Mouse (Mus musculus) stomach, postnatal 0 days (tissue): ENCODE data around the gene Hnrnpul1. TPM values are rescaled to one million over a fixed set of nuclear protein-coding genes. Genes with fewer than 3 reads are reported as not detected.
A peak's percentile ranks its signal among the peaks of the same experiment; 100 is the strongest.

Source experiments
- ATAC-seq: fragments of 200-750 bp; cut with Nextera tagmentation; 2 replicates; pipeline ENCODE4 v1.8.0; 2017; ENCODE audit not compliant: low FRiP score, low TSS enrichment
- DNase-seq: peaks from one replicate; pipeline ENCODE4 v3.0.0-alpha.2; 2016; ENCODE audit warnings: low spot score
- H3K27ac ChIP-seq: fragments of 300-500 bp; sonication (generic); replicated peaks from 2 replicates; pipeline ENCODE4 v1.5.1; 2014; ENCODE audit warnings: mild to moderate bottlenecking, control low read depth
- H3K27me3 ChIP-seq: fragments of 300-500 bp; sonication (generic); 2 replicates; pipeline ENCODE4 v1.6.1; 2014; ENCODE audit warnings: low read length; ENCODE audit not compliant: control insufficient read depth, insufficient read depth
- H3K36me3 ChIP-seq: fragments of 300-500 bp; sonication (generic); 2 replicates; pipeline ENCODE4 v1.6.1; 2014; ENCODE audit warnings: low read length, mixed read lengths; ENCODE audit not compliant: control insufficient read depth, insufficient read depth
- H3K4me1 ChIP-seq: fragments of 300-500 bp; sonication (generic); replicated peaks from 2 replicates; pipeline ENCODE4 v1.6.1; 2014; ENCODE audit warnings: antibody characterized with exemption; ENCODE audit not compliant: control insufficient read depth, insufficient read depth
- H3K4me2 ChIP-seq: fragments of 300-500 bp; sonication (generic); replicated peaks from 2 replicates; pipeline ENCODE4 v1.6.1; 2014; ENCODE audit warnings: low read depth, mild to moderate bottlenecking, control low read depth, moderate library complexity
- H3K4me3 ChIP-seq: fragments of 300-500 bp; sonication (generic); 2 replicates; pipeline ENCODE4 v1.5.1; 2014; ENCODE audit warnings: low read depth, low read length, control low read depth
- H3K9ac ChIP-seq: fragments of 300-500 bp; sonication (generic); 2 replicates; pipeline ENCODE4 v1.6.1; 2014; ENCODE audit warnings: mild to moderate bottlenecking, low read length, control low read depth, mixed read lengths
- H3K9me3 ChIP-seq: fragments of 300-500 bp; sonication (generic); 2 replicates; pipeline ENCODE4 v1.6.1; 2016; ENCODE audit warnings: low read length; ENCODE audit not compliant: control insufficient read depth
- CTCF ChIP-seq: IDR thresholded peaks from 2 replicates; pipeline ENCODE4 v1.5.1; 2016; ENCODE audit warnings: antibody characterized with exemption, low read depth, mild to moderate bottlenecking, moderate library complexity
- EP300 ChIP-seq: optimal IDR thresholded peaks from 2 replicates; pipeline ENCODE3; 2016; ENCODE audit warnings: antibody characterized with exemption
- WGBS: fragments of 180-500 bp; shearing (Covaris S2); extraction: QIAGEN DNeasy Blood & Tissue Kit; methylation state at CpG from one replicate; pipeline ENCODE4 v1.1.7; 2014; 5-methylcytosine and 5-hydroxymethylcytosine counted together
- polyA plus RNA-seq: library from polyadenylated mRNA; unstranded; fragments of >200 nt; fragmentation: Nextera tagmentation; extraction: Ambion mirVana; gene quantifications from 2 replicates; pipeline ENCODE4 v1.2.1, GENCODE M21; 2015

Gene Hnrnpul1
- polyA plus RNA-seq, 1 experiment from 2014 or later: 27.5 TPM

- peak overlapping the region; percentile 63 for H3K9ac ChIP-seq
- TF ChIP-seq EP300 (no peak), CTCF (peak; percentile 87)
- peak overlapping the region; percentile 99 for H3K27ac ChIP-seq
- under 1% methylated on average over 18 of the region's 18 CpGs for WGBS
- H3K4me2 ChIP-seq: peak overlapping the region; percentile 79
- H3K27me3 ChIP-seq: no peaks in the 10 kb centered on the region
- peak; percentile 62 for ATAC-seq
- DNase-seq: peak; percentile 90
- peak overlapping the region; percentile 94 for H3K4me3 ChIP-seq
- H3K4me1 ChIP-seq: 0 out of 2 replicates have a peak, but pooled peaks cover 3% of the 10 kb centered on the region
- no peaks in the 10 kb centered on the region for H3K9me3 ChIP-seq
- H3K36me3 ChIP-seq: peaks cover 3% of the 10 kb centered on the region; the same call in 1 of the 2 replicates
Measured at GRCm38 (mm10) chr7:25756011-25756410, 1.5 kb upstream of the Hnrnpul1 start.

DNA sequence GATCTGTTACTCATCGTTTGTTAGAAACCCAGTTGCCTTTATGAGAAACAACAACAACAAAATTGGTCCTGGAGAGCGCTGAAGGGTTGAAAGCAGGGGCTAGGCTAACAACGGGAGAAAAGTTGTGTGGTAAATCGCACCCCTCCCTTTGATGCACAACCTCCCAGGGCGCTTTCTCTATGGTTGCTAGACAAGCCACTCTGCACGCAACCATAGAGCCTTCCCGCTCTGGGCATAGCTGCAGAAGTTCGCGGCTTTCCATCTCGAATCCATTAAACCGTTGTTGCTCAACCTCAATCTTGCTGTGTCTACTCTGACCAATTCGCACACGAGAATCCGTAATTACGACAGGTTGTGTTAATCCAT is 894 bp upstream of the Hnrnpul1 start:
- peak; percentile 58 for ATAC-seq
- WGBS: under 1% methylated on average over 15 of the region's 15 CpGs

GRCm38 (mm10) chr7:25754439-25754737 is 169 bp downstream of the Hnrnpul1 start:
- Histone ChIP-seq H3K9ac (peak overlapping the region; percentile 99), H3K9me3 (no peaks in the 10 kb centered on the region), H3K36me3 (peaks cover 3% of the 10 kb centered on the region; the same call in 1 of the 2 replicates), H3K27ac (peak overlapping the region; percentile 99), H3K27me3 (no peaks in the 10 kb centered on the region), H3K4me3 (peak overlapping the region; percentile 94), H3K4me1 (0 out of 2 replicates have a peak, but pooled peaks cover 3% of the 10 kb centered on the region), H3K4me2 (peak overlapping the region; percentile 80)
- DNase-seq (no peak), ATAC-seq (no peak)
- WGBS: under 1% methylated on average over 30 of the region's 30 CpGs
- TF ChIP-seq CTCF: peak; percentile 63
- no peak for TF ChIP-seq EP300

More for the DNA sequence above, 894 bp upstream of the Hnrnpul1 start:
- Histone ChIP-seq H3K4me2 (peak overlapping the region; percentile 79), H3K9me3 (no peaks in the 10 kb centered on the region), H3K36me3 (peaks cover 3% of the 10 kb centered on the region), H3K27me3 (no peaks in the 10 kb centered on the region), H3K9ac (peak overlapping the region; percentile 63), H3K27ac (peak overlapping the region; percentile 99), H3K4me3 (peak overlapping the region; percentile 94), H3K4me1 (0 out of 2 replicates have a peak, but pooled peaks cover 3% of the 10 kb centered on the region)
- peak; percentile 76 for DNase-seq
- TF ChIP-seq CTCF (no peak), EP300 (no peak)

- Histone ChIP-seq H3K4me2 (peak overlapping the region; percentile 80), H3K36me3 (peaks cover 7% of the 10 kb centered on the region), H3K9ac (peak overlapping the region; percentile 99), H3K4me1 (0 out of 2 replicates have a peak, but pooled peaks cover 3% of the 10 kb centered on the region), H3K27me3 (no peaks in the 10 kb centered on the region), H3K9me3 (no peaks in the 10 kb centered on the region), H3K27ac (peak overlapping the region; percentile 99), H3K4me3 (peak overlapping the region; percentile 94)
- ATAC-seq (peak; percentile 9), DNase-seq (no peak)
- TF ChIP-seq EP300 (no peak), CTCF (no peak; the same call in 1 of the 2 replicates)
- under 1% methylated on average over 45 of the region's 46 CpGs for WGBS
Measured at GRCm38 (mm10) chr7:25753643-25754438, 716 bp downstream of the Hnrnpul1 start.

DNA sequence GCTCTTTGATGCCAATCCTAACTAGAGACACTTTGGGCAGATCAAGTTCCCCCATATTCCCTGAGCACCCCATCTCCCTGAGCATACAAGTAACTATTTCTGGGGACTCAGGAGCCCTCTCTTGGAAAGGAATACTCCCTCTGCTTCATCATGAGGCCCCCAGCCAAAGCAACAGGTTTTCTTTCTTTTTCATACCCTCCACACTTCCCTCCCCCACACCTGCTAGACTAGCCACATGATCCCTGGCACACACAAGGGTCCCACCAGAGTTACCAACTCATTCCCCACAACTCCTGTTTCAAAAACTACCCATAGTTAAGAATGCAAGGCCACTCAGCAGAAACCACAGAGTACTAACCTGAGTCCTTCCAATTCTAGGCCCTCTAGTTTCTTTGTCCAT is 1.5 kb downstream of the Hnrnpul1 start:
- no peak for DNase-seq
- ATAC-seq: no peak
- Histone ChIP-seq H3K27me3 (no peaks in the 10 kb centered on the region), H3K27ac (no peak overlapping the region), H3K4me1 (0 out of 2 replicates have a peak, but pooled peaks cover 3% of the 10 kb centered on the region), H3K4me3 (peak overlapping the region; percentile 94), H3K36me3 (peaks cover 13% of the 10 kb centered on the region), H3K9me3 (no peaks in the 10 kb centered on the region), H3K4me2 (peak overlapping the region; percentile 80), H3K9ac (peak overlapping the region; percentile 99)
- TF ChIP-seq CTCF (no peak), EP300 (no peak)

- Histone ChIP-seq H3K4me1 (no peaks in the 10 kb centered on the region), H3K27me3 (no peaks in the 10 kb centered on the region), H3K36me3 (peaks cover 51% of the 10 kb centered on the region), H3K9ac (no peak overlapping the region), H3K4me3 (no peak overlapping the region), H3K4me2 (no peak overlapping the region), H3K9me3 (no peaks in the 10 kb centered on the region), H3K27ac (no peak overlapping the region)
- TF ChIP-seq CTCF (no peak), EP300 (no peak)
- 57% methylated on average over 3 of the region's 3 CpGs for WGBS
- no peak for ATAC-seq
- DNase-seq: no peak
Measured at GRCm38 (mm10) chr7:25746844-25747243, 7.7 kb downstream of the Hnrnpul1 start.
